Mouse (Mus musculus): Measurements from ENCODE around the gene Cd248. TPM values are rescaled to one million over a fixed set of nuclear protein-coding genes. Genes with fewer than 3 reads are reported as not detected.

Cd248 gene
- total and polyA plus RNA-seq, 2 experiments from 2014 or later = 12.5 to 16.4 TPM

DNA sequence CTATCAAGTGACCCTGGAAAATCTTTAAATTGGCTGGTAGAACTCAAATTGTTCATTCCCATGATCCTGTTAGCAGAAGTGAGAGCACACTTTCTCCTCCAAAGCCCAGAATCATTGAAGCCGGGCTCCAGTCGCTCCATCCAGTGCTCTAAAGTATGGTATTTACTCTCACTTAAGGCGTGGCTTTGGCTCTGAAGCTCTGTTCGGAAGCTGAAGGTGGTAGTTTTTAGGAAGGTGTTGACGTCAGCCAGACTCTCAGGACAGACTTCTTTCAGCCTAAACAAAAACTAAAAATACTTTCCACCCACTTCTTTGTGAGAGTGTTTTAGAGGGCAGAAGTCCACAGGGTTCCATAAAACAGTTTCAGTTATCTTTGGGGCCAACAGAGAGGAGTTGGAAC is 5.6 kb downstream of the Cd248 start:
- Histone ChIP-seq H3K36me3 (ENCODE audit: insufficient read depth, low read length) (no peaks in the 10 kb centered on the region), H3K4me3 (ENCODE audit: low read length) (no peak overlapping the region), H3K9me3 (ENCODE audit: low read length) (no peaks in the 10 kb centered on the region), H3K4me2 (ENCODE audit: low read depth, low read length) (no peak overlapping the region), H3K4me1 (ENCODE audit: insufficient read depth, low read length) (peaks cover 3% of the 10 kb centered on the region; the same call in 1 of the 2 replicates), H3K27me3 (ENCODE audit: insufficient read depth, low read length) (no peaks in the 10 kb centered on the region), H3K27ac (no peak overlapping the region), H3K9ac (replicated peaks; ENCODE audit: low read length) (no peak overlapping the region)
- 45% methylated on average over 5 of the region's 5 CpGs for WGBS
- DNase-seq (ENCODE audit: low spot score) (no peak), ATAC-seq (no peak)
- TF ChIP-seq CTCF (IDR thresholded peaks at IDR 0.05; ENCODE audit: low read depth) = no peak

DNA sequence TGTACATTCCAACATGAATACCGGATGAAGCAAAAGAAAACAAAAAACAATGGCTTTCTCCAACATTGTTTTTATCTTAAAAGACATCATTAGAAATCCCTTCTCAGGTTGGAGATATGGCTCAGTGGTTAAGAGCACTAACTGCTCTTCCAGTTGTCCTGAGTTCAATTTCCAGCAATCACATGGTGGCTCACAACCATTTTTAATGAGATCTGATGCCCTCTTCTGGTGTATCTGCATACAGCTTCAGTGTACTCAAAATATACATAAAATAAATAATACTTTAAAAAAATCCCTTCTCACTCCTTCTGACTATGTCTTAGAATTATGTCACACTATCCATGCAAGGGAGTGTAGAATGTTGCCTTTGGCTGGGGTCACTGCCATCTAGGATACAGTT is 11.4 kb downstream of the Cd248 start:
- H3K4me2 ChIP-seq (ENCODE audit: low read depth, low read length) = no peak overlapping the region
- no peak overlapping the region for H3K9ac ChIP-seq (replicated peaks; ENCODE audit: low read length)
- no peak overlapping the region for H3K27ac ChIP-seq
- no peaks in the 10 kb centered on the region for H3K27me3 ChIP-seq (ENCODE audit: insufficient read depth, low read length)
- ATAC-seq (no peak), DNase-seq (ENCODE audit: low spot score) (no peak)
- no peaks in the 10 kb centered on the region for H3K9me3 ChIP-seq (ENCODE audit: low read length)
- no peaks in the 10 kb centered on the region for H3K36me3 ChIP-seq (ENCODE audit: insufficient read depth, low read length)
- H3K4me3 ChIP-seq (ENCODE audit: low read length) = no peak overlapping the region
- WGBS = 88% methylated on average over 1 of the region's 1 CpGs
- no peaks in the 10 kb centered on the region for H3K4me1 ChIP-seq (ENCODE audit: insufficient read depth, low read length)
- no peak; the same call in 1 of the 2 replicates for TF ChIP-seq CTCF (IDR thresholded peaks at IDR 0.05; ENCODE audit: low read depth)

DNA sequence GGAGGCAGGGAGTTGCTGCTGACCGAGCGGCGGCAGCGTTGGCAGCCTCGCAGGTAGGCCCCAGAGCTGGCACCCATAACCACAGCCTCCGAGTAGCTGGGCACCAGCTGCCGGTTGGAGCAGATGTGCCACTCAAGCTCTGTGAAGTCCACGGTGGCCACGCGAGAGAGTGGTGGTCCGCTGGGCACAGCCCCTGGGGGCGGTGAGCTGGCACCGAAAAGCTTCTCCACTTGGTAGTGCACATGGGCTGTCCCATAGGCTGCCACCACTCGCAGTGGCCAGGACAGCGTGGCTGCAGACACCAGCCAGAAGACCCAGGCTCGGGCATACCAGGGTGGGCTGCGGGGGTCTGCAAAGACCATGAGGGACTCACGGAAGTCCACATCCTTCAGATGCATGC is 14.1 kb downstream of the Cd248 start:
- Histone ChIP-seq H3K4me1 (ENCODE audit: insufficient read depth, low read length) (0 out of 2 replicates have a peak, but pooled peaks cover under 1% of the 10 kb centered on the region), H3K9ac (replicated peaks; ENCODE audit: low read length) (no peak overlapping the region), H3K4me2 (ENCODE audit: low read depth, low read length) (no peak overlapping the region), H3K36me3 (ENCODE audit: insufficient read depth, low read length) (no peaks in the 10 kb centered on the region), H3K9me3 (ENCODE audit: low read length) (no peaks in the 10 kb centered on the region), H3K27ac (no peak overlapping the region), H3K4me3 (ENCODE audit: low read length) (no peak overlapping the region), H3K27me3 (ENCODE audit: insufficient read depth, low read length) (no peaks in the 10 kb centered on the region)
- DNase-seq (ENCODE audit: low spot score) (no peak), ATAC-seq (no peak)
- TF ChIP-seq CTCF (IDR thresholded peaks at IDR 0.05; ENCODE audit: low read depth) = no peak
- 65% methylated on average over 18 of the region's 18 CpGs for WGBS

DNA sequence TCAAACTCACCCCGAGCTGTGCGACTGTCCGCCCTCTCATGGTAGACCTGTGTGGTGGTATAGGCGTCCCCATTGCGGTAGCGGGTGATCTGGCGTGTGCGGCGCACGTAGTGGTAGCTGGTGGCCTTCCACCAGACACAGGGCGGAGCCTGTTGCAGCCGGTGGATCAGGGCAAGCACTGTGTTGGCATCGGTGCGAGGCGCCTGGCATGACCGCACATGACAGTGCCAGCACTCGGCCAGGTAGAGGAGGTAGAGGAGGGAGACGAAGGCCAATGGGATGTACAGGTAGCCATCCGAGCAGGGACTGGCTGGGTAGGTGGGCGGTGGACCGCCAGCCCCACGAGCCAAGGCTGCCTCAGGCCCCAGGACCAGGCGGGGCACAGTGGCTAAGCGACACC is 14.7 kb downstream of the Cd248 start:
- ATAC-seq (no peak), DNase-seq (ENCODE audit: low spot score) (no peak)
- no peak overlapping the region for H3K9ac ChIP-seq (replicated peaks; ENCODE audit: low read length)
- H3K27ac ChIP-seq = no peak overlapping the region
- no peaks in the 10 kb centered on the region for H3K9me3 ChIP-seq (ENCODE audit: low read length)
- H3K36me3 ChIP-seq (ENCODE audit: insufficient read depth, low read length) = no peaks in the 10 kb centered on the region
- H3K4me1 ChIP-seq (ENCODE audit: insufficient read depth, low read length) = peaks cover 6% of the 10 kb centered on the region; the same call in 1 of the 2 replicates
- no peak overlapping the region for H3K4me2 ChIP-seq (ENCODE audit: low read depth, low read length)
- TF ChIP-seq CTCF (IDR thresholded peaks at IDR 0.05; ENCODE audit: low read depth) = no peak
- no peak overlapping the region for H3K4me3 ChIP-seq (ENCODE audit: low read length)
- no peaks in the 10 kb centered on the region for H3K27me3 ChIP-seq (ENCODE audit: insufficient read depth, low read length)
- 71% methylated on average over 24 of the region's 24 CpGs for WGBS

DNA sequence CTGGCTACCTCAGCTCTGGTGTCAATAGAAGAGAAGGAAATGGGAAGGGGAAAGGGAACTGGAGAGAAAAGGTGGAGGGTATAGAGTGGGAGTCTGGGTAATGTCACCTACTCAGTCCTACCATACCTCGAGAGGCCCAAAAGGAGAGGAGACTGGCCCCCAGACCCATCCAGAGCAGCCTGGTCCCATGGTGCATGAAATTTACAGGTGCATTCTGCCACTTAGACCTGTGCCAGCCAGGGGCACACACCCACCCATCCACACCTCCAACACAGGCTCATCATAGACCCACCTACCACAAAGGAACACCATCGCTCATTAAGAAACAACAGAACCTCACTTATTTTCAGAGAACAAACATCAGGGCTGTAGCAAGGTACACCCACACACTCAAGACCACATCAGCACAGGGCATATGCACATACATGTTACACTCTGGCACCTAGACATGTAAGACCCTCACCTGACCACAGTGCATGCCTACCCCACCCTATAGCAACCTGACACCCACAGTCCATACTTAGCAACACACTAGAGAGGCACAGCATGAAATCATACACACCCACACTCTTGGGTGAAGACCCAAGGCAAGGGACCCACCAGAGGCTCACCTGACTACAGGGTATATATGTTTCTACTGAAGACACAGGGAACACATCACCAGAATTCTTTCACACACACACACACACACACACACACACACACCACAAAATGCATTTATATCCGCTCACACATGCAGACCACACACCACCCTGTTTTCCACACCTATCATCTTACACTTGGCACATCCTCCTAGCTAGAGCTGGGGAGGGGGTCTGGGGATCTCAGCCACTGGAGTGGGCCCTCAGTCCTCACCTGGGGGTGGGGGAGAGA is 16.3 kb downstream of the Cd248 start:
- WGBS = 63% methylated on average over 3 of the region's 3 CpGs
- ATAC-seq (no peak), DNase-seq (ENCODE audit: low spot score) (peak; percentile 45)
- Histone ChIP-seq H3K27ac (peak overlapping the region; percentile 71), H3K4me2 (ENCODE audit: low read depth, low read length) (peak overlapping the region; percentile 67), H3K4me3 (ENCODE audit: low read length) (peak overlapping the region; percentile 69), H3K9ac (replicated peaks; ENCODE audit: low read length) (peak overlapping the region; percentile 86), H3K36me3 (ENCODE audit: insufficient read depth, low read length) (no peaks in the 10 kb centered on the region), H3K9me3 (ENCODE audit: low read length) (no peaks in the 10 kb centered on the region), H3K4me1 (ENCODE audit: insufficient read depth, low read length) (peaks cover 10% of the 10 kb centered on the region; the same call in 1 of the 2 replicates), H3K27me3 (ENCODE audit: insufficient read depth, low read length) (no peaks in the 10 kb centered on the region)
- TF ChIP-seq CTCF (IDR thresholded peaks at IDR 0.05; ENCODE audit: low read depth) = no peak

DNA sequence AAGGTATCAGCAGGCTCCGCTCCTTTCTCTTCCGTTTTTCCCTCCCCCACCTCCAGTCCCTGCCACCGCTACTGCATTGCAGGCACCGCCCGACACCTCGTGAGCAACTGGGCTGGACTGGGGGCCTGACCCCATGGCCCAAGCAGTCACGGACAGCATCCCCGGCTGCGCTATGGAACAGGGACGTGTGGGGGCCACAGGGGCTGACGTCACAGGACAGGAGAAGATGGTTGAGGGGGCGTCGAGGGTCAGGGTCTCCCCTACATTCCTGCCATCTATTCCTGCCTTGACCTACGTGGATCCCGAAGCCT is 16.9 kb downstream of the Cd248 start:
- no peaks in the 10 kb centered on the region for H3K27me3 ChIP-seq (ENCODE audit: insufficient read depth, low read length)
- H3K9ac ChIP-seq (replicated peaks; ENCODE audit: low read length) = peak overlapping the region; percentile 86
- H3K27ac ChIP-seq = peak overlapping the region; percentile 71
- under 1% methylated on average over 15 of the region's 15 CpGs for whole genome bisulfite sequencing
- H3K36me3 ChIP-seq (ENCODE audit: insufficient read depth, low read length) = no peaks in the 10 kb centered on the region
- H3K4me3 ChIP-seq (ENCODE audit: low read length) = peak overlapping the region; percentile 69
- ATAC-seq (no peak), DNase-seq (ENCODE audit: low spot score) (no peak)
- peaks cover 13% of the 10 kb centered on the region; the same call in 1 of the 2 replicates for H3K4me1 ChIP-seq (ENCODE audit: insufficient read depth, low read length)
- TF ChIP-seq CTCF (IDR thresholded peaks at IDR 0.05; ENCODE audit: low read depth) = no peak
- H3K9me3 ChIP-seq (ENCODE audit: low read length) = no peaks in the 10 kb centered on the region
- peak overlapping the region; percentile 67 for H3K4me2 ChIP-seq (ENCODE audit: low read depth, low read length)
